Mouse (Mus musculus): Measurements from ENCODE around the gene Dock8. TPM values are rescaled to one million over a fixed set of nuclear protein-coding genes. Genes with fewer than 3 reads are reported as not detected.

The Dock8 gene
- polyA plus RNA-seq, 1 experiment from 2014 or later, result 9.0 TPM

DNA sequence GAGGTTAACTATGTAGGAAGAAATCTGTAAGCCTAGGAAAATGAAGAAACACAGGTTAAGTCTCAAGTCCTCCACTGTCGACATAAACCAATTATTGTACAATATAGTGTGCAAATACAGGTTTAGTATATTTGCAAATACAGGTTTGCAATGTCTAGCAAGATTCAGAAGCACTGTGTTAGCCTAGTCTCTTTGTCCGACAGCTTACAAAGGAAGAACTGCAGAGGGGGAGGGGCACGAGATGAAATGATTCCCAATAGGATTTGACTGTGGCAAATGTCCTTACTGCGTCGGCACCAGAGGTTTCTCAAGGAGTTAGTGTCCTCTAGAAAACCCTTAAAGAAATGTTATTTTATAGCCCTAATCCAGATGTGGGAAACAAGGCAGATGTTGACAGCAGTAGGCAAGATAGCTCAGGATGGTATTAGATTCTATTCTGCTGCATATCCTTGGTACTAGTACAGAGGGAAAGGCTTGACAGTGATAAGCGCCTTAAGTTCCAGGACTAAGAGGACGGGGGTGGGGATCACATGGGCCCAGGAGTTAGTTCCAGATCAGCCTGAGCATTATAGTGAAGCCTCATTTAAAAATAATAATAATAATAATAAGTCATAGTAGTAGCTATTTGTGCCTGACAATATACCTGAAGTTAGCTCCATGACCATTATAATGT lies 155.3 kb downstream of the Dock8 start:
- ATAC-seq (replicated peaks; ENCODE audit: low FRiP score, low read depth) (no peak), DNase-seq (ENCODE audit: low spot score) (no peak)
- H3K36me3 ChIP-seq (ENCODE audit: insufficient read depth, low read length), result no peaks in the 10 kb centered on the region
- no peak overlapping the region for H3K9ac ChIP-seq (ENCODE audit: low read depth, low read length)
- WGBS, result 85% methylated on average over 7 of the region's 7 CpGs
- no peaks in the 10 kb centered on the region for H3K27me3 ChIP-seq (ENCODE audit: insufficient read depth, low read length)
- no peak overlapping the region for H3K27ac ChIP-seq
- no peaks in the 10 kb centered on the region for H3K9me3 ChIP-seq (replicated peaks; ENCODE audit: low read length)
- no peak overlapping the region for H3K4me3 ChIP-seq (replicated peaks; ENCODE audit: low read depth, low read length)
- no peak for TF ChIP-seq CTCF (IDR thresholded peaks at IDR 0.05; ENCODE audit: low read depth)
- H3K4me1 ChIP-seq (replicated peaks; ENCODE audit: insufficient read depth, low read length), result no peaks in the 10 kb centered on the region
- H3K4me2 ChIP-seq (ENCODE audit: low read length), result no peak overlapping the region

DNA sequence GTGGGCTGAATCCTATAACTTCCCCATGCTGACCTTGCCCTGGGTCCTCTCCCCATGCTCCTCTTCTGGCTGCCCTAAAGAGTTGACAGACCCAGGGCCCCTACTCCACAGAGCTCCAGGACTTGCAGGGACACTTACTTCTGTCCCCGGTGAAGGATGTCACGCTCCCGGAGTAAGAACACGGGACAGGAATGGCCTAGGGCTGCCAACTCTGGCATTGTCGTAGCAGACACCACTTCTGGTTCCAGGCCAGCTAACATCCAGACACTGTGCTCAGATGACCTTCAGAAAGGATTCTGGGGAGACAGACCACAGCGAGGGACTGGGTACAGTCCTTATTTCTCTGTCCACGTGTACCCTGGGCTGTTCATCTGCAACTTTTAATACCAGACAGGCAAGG lies 155.9 kb downstream of the Dock8 start:
- H3K27me3 ChIP-seq (ENCODE audit: insufficient read depth, low read length), result no peaks in the 10 kb centered on the region
- no peak overlapping the region for H3K4me3 ChIP-seq (replicated peaks; ENCODE audit: low read depth, low read length)
- no peaks in the 10 kb centered on the region for H3K4me1 ChIP-seq (replicated peaks; ENCODE audit: insufficient read depth, low read length)
- 86% methylated on average over 7 of the region's 7 CpGs for WGBS
- ATAC-seq (replicated peaks; ENCODE audit: low FRiP score, low read depth) (no peak), DNase-seq (ENCODE audit: low spot score) (no peak)
- H3K9ac ChIP-seq (ENCODE audit: low read depth, low read length), result no peak overlapping the region
- H3K36me3 ChIP-seq (ENCODE audit: insufficient read depth, low read length), result no peaks in the 10 kb centered on the region
- no peaks in the 10 kb centered on the region for H3K9me3 ChIP-seq (replicated peaks; ENCODE audit: low read length)
- no peak for TF ChIP-seq CTCF (IDR thresholded peaks at IDR 0.05; ENCODE audit: low read depth)
- H3K4me2 ChIP-seq (ENCODE audit: low read length), result no peak overlapping the region
- H3K27ac ChIP-seq, result no peak overlapping the region

DNA sequence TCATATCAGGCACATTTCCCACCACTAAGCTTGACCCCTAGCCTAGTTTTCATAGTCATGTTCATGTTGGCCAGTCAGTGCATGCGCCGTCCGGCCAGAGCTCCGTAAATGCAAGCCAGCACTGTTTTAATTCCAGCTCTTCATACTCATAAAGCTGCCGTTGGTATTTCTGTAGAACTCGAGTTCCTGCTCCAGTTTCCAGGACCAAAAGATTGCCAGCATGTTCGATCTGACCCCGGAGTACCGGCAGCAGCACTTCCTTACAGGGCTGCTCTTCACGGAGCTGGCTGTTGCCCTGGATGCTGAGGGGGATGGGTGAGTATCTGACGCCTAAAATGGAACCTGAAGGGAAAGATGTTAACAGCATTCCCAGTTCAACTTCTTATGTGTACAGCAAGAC lies 156.4 kb downstream of the Dock8 start:
- DNase-seq (ENCODE audit: low spot score) (no peak), ATAC-seq (replicated peaks; ENCODE audit: low FRiP score, low read depth) (no peak)
- no peaks in the 10 kb centered on the region for H3K36me3 ChIP-seq (ENCODE audit: insufficient read depth, low read length)
- no peaks in the 10 kb centered on the region for H3K27me3 ChIP-seq (ENCODE audit: insufficient read depth, low read length)
- no peak overlapping the region for H3K4me2 ChIP-seq (ENCODE audit: low read length)
- no peaks in the 10 kb centered on the region for H3K9me3 ChIP-seq (replicated peaks; ENCODE audit: low read length)
- no peak overlapping the region for H3K27ac ChIP-seq
- H3K4me1 ChIP-seq (replicated peaks; ENCODE audit: insufficient read depth, low read length), result no peaks in the 10 kb centered on the region
- WGBS, result 70% methylated on average over 11 of the region's 11 CpGs
- no peak overlapping the region for H3K4me3 ChIP-seq (replicated peaks; ENCODE audit: low read depth, low read length)
- no peak overlapping the region for H3K9ac ChIP-seq (ENCODE audit: low read depth, low read length)
- no peak for TF ChIP-seq CTCF (IDR thresholded peaks at IDR 0.05; ENCODE audit: low read depth)

DNA sequence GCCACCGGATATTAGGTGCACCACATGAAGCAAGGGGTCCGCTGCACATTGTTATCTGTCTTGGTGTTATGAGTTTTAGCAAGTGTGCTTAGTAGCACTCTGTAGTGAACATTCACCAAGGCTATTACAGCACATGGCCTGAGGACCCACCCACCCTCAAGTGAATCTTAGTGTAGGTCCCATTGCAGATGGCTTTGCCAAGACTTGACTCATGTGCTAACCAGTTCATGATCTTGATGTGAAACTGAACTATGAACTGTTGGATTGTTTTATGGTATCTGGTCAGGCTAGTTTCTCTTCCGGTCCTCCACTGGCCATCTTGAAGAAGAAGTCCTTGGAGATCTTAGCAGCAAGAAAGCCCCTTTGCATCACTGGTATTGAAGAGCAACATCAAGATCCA lies 162.9 kb downstream of the Dock8 start:
- Histone ChIP-seq H3K27ac (no peak overlapping the region), H3K36me3 (ENCODE audit: insufficient read depth, low read length) (no peaks in the 10 kb centered on the region), H3K4me3 (replicated peaks; ENCODE audit: low read depth, low read length) (no peak overlapping the region), H3K4me1 (replicated peaks; ENCODE audit: insufficient read depth, low read length) (no peaks in the 10 kb centered on the region), H3K9me3 (replicated peaks; ENCODE audit: low read length) (no peaks in the 10 kb centered on the region), H3K4me2 (ENCODE audit: low read length) (no peak overlapping the region), H3K9ac (ENCODE audit: low read depth, low read length) (no peak overlapping the region), H3K27me3 (ENCODE audit: insufficient read depth, low read length) (no peaks in the 10 kb centered on the region)
- DNase-seq (ENCODE audit: low spot score), result no peak
- TF ChIP-seq CTCF (IDR thresholded peaks at IDR 0.05; ENCODE audit: low read depth), result no peak
- no peak for ATAC-seq (replicated peaks; ENCODE audit: low FRiP score, low read depth)
- WGBS, result 86% methylated on average over 3 of the region's 3 CpGs

DNA sequence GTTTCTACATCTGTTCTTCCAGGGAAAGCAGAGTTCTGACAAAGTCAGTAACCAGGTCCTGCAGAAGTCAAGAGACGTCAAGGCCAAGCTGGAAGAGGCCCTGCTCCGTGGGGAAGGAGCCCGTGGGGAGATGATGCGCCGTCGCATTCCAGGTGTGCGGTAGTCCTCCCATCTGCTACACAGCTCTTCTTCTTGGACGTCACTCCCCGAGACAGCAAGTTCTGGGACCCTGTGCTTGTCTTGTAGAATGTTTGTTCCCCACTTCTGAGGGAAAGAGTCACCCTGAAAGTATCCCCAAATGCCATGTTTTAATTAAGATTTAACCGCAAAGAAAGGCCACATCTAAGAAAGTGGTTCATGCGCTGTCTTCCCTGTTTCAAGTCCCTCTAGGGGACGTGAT lies 164.1 kb downstream of the Dock8 start:
- 87% methylated on average over 12 of the region's 12 CpGs for WGBS
- Histone ChIP-seq H3K4me3 (replicated peaks; ENCODE audit: low read depth, low read length) (no peak overlapping the region), H3K27ac (no peak overlapping the region), H3K9me3 (replicated peaks; ENCODE audit: low read length) (no peaks in the 10 kb centered on the region), H3K4me1 (replicated peaks; ENCODE audit: insufficient read depth, low read length) (no peaks in the 10 kb centered on the region), H3K36me3 (ENCODE audit: insufficient read depth, low read length) (no peaks in the 10 kb centered on the region), H3K9ac (ENCODE audit: low read depth, low read length) (no peak overlapping the region), H3K4me2 (ENCODE audit: low read length) (no peak overlapping the region), H3K27me3 (ENCODE audit: insufficient read depth, low read length) (no peaks in the 10 kb centered on the region)
- TF ChIP-seq CTCF (IDR thresholded peaks at IDR 0.05; ENCODE audit: low read depth), result no peak
- DNase-seq (ENCODE audit: low spot score) (no peak), ATAC-seq (replicated peaks; ENCODE audit: low FRiP score, low read depth) (no peak)

DNA sequence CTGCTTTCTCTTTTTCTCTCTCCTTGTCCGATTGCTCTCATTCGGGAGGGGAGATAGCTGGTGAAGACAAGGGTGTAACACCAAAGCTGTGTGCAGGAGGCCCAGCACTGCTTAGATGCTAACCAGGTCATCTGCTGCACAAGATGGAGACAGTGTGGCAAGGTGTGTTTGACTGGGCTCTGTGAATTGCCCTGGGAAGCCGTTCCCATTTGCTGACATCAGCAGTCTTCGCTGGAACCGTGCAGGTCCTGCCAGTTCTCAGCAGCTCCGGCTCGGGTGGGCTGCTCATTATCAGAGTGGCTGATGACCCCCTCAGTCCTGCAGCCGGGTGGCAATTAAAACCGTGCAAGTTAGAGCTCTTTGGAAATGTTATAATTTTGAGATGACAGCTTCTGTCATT lies 167.1 kb downstream of the Dock8 start:
- DNase-seq (ENCODE audit: low spot score) (no peak), ATAC-seq (replicated peaks; ENCODE audit: low FRiP score, low read depth) (no peak)
- no peak overlapping the region for H3K27ac ChIP-seq
- H3K4me2 ChIP-seq (ENCODE audit: low read length), result no peak overlapping the region
- TF ChIP-seq CTCF (IDR thresholded peaks at IDR 0.05; ENCODE audit: low read depth), result no peak
- no peaks in the 10 kb centered on the region for H3K4me1 ChIP-seq (replicated peaks; ENCODE audit: insufficient read depth, low read length)
- H3K4me3 ChIP-seq (replicated peaks; ENCODE audit: low read depth, low read length), result no peak overlapping the region
- no peak overlapping the region for H3K9ac ChIP-seq (ENCODE audit: low read depth, low read length)
- WGBS, result 51% methylated on average over 9 of the region's 9 CpGs
- no peaks in the 10 kb centered on the region for H3K9me3 ChIP-seq (replicated peaks; ENCODE audit: low read length)
- no peaks in the 10 kb centered on the region for H3K36me3 ChIP-seq (ENCODE audit: insufficient read depth, low read length)
- no peaks in the 10 kb centered on the region for H3K27me3 ChIP-seq (ENCODE audit: insufficient read depth, low read length)

DNA sequence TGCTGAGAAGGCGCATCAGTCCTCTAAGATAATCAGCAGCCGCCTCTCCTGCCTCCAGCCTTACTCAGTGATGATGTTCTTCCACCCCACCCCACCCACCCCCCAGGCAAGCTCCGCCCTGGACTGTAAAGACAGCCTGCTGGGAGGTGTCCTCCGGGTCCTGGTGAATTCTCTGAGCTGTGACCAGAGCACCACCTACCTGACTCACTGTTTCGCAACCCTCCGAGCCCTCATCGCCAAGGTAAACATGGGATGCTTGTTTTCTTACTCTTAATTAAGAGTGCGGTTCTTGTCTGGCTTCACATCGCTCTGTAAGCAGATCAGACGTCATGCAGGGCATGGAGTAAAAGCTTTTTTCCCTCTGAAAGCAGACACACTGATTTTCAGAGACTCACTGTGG lies 172.1 kb downstream of the Dock8 start:
- H3K27ac ChIP-seq, result no peak overlapping the region
- H3K36me3 ChIP-seq (ENCODE audit: insufficient read depth, low read length), result no peaks in the 10 kb centered on the region
- TF ChIP-seq CTCF (IDR thresholded peaks at IDR 0.05; ENCODE audit: low read depth), result no peak
- 40% methylated on average over 10 of the region's 10 CpGs for WGBS
- H3K4me1 ChIP-seq (replicated peaks; ENCODE audit: insufficient read depth, low read length), result no peaks in the 10 kb centered on the region
- no peak for DNase-seq (ENCODE audit: low spot score)
- no peak overlapping the region for H3K9ac ChIP-seq (ENCODE audit: low read depth, low read length)
- H3K27me3 ChIP-seq (ENCODE audit: insufficient read depth, low read length), result no peaks in the 10 kb centered on the region
- H3K4me2 ChIP-seq (ENCODE audit: low read length), result no peak overlapping the region
- no peak overlapping the region for H3K4me3 ChIP-seq (replicated peaks; ENCODE audit: low read depth, low read length)
- H3K9me3 ChIP-seq (replicated peaks; ENCODE audit: low read length), result no peaks in the 10 kb centered on the region
- ATAC-seq (replicated peaks; ENCODE audit: low FRiP score, low read depth), result no peak

All from kidney, postnatal 0 days (tissue).